Mouse (Mus musculus) right cerebral cortex, adult 18-20 months (tissue): Measurements from ENCODE around the gene Tiam2.

Experiments
- DNase-seq: peaks from one replicate; pipeline ENCODE4 v3.0.0; 2022; ENCODE audit warnings: mixed read lengths

Gene Tiam2

GRCm38 (mm10) chr17:3397836-3398235, 71.5 kb downstream of the Tiam2 start:
- DNase-seq: no peak

- no peak for DNase-seq
Measured at GRCm38 (mm10) chr17:3405350-3406073, 79.1 kb downstream of the Tiam2 start.

GRCm38 (mm10) chr17:3407051-3407450, 80.7 kb downstream of the Tiam2 start:
- no peak for DNase-seq

GRCm38 (mm10) chr17:3410307-3410706, 83.9 kb downstream of the Tiam2 start:
- no peak for DNase-seq

GRCm38 (mm10) chr17:3412771-3413170, 86.4 kb downstream of the Tiam2 start:
- DNase-seq: no peak

- no peak for DNase-seq
Measured at GRCm38 (mm10) chr17:3415580-3415979, 89.2 kb downstream of the Tiam2 start.

GRCm38 (mm10) chr17:3416401-3416800, 90.0 kb downstream of the Tiam2 start:
- DNase-seq: no peak

- DNase-seq: peak; percentile 34
Measured at GRCm38 (mm10) chr17:3419368-3419928, 93.1 kb downstream of the Tiam2 start.

GRCm38 (mm10) chr17:3420148-3420547, 93.8 kb downstream of the Tiam2 start:
- no peak for DNase-seq

GRCm38 (mm10) chr17:3423416-3423815, 97.0 kb downstream of the Tiam2 start:
- DNase-seq: no peak

GRCm38 (mm10) chr17:3428659-3429058, 102.3 kb downstream of the Tiam2 start:
- no peak for DNase-seq

GRCm38 (mm10) chr17:3432590-3433498, 106.5 kb downstream of the Tiam2 start:
- no peak for DNase-seq

- DNase-seq: no peak
Measured at GRCm38 (mm10) chr17:3433521-3434271, 107.3 kb downstream of the Tiam2 start.

- DNase-seq: no peak
Measured at GRCm38 (mm10) chr17:3435299-3435698, 108.9 kb downstream of the Tiam2 start.

- DNase-seq: no peak
Measured at GRCm38 (mm10) chr17:3436841-3437515, 110.6 kb downstream of the Tiam2 start.

GRCm38 (mm10) chr17:3442526-3443401, 116.4 kb downstream of the Tiam2 start:
- DNase-seq: no peak

GRCm38 (mm10) chr17:3446191-3446950, 120.0 kb downstream of the Tiam2 start:
- DNase-seq: peak; percentile 23

GRCm38 (mm10) chr17:3448725-3449124, 122.4 kb downstream of the Tiam2 start:
- peak; percentile 60 for DNase-seq

GRCm38 (mm10) chr17:3451077-3451476, 124.7 kb downstream of the Tiam2 start:
- peak; percentile 46 for DNase-seq

- no peak for DNase-seq
Measured at GRCm38 (mm10) chr17:3452571-3453311, 126.4 kb downstream of the Tiam2 start.
